Mouse (Mus musculus) bone marrow macrophage, adult 2 months (primary cell): ENCODE measurements at regions not wholly inside any gene's neighbourhood (a gene's known extent, or its start where the extent isn't known, plus 50 kb on each side); places are given as distances from the start of the nearest gene placed in this dataset.

Experiments used
- CTCF ChIP-seq: IDR thresholded peaks from 2 replicates; pipeline ENCODE4 v1.5.1; 2012; ENCODE audit warnings: low read depth, mild to moderate bottlenecking, low read length, moderate library complexity
- POLR2A ChIP-seq: IDR thresholded peaks from 2 replicates; pipeline ENCODE4 v1.6.1; 2012; ENCODE audit warnings: mild to moderate bottlenecking, low read depth, low read length, borderline replicate concordance

- TF ChIP-seq POLR2A = no peak
- no peak for TF ChIP-seq CTCF
Measured at GRCm38 (mm10) chr5:148819423-148819822, 109.7 kb downstream of the Katnal1 start.
